Mouse (Mus musculus): Measurements from ENCODE around the gene Mcm3ap. TPM values are rescaled to one million over a fixed set of nuclear protein-coding genes. Genes with fewer than 3 reads are reported as not detected.

Mcm3ap gene
- total and polyA plus RNA-seq, 3 experiments = 14.7 to 24.9 (median 21.4) TPM

- no peak for TF ChIP-seq POLR2A (IDR thresholded peaks at IDR 0.05; ENCODE audit: insufficient read depth, low read depth, low read length)
- no peak for TF ChIP-seq EP300 (IDR thresholded peaks at IDR 0.05; ENCODE audit: insufficient read depth, low read depth, low read length)
- no peak for TF ChIP-seq CTCF (IDR thresholded peaks at IDR 0.05)
- H3K4me3 ChIP-seq = no peak overlapping the region
- 98% methylated on average over 2 of the region's 2 CpGs for WGBS
- H3K27ac ChIP-seq = no peak overlapping the region
- H3K9ac ChIP-seq (ENCODE audit: low read depth, low read length) = no peak overlapping the region
- no peak for DNase-seq
- intact Hi-C loops (cut with DNase I) = no loop called here
- H3K79me2 ChIP-seq (replicated peaks; ENCODE audit: control insufficient read depth, insufficient read depth, low read length) = no peaks in the 10 kb centered on the region
- no peaks in the 10 kb centered on the region for H3K36me3 ChIP-seq (ENCODE audit: control insufficient read depth, insufficient read depth, low read length)
- no peaks in the 10 kb centered on the region for H3K4me1 ChIP-seq (ENCODE audit: control insufficient read depth, insufficient read depth, low read length)
- no peaks in the 10 kb centered on the region for H3K27me3 ChIP-seq (ENCODE audit: control insufficient read depth, insufficient read depth, low read length)
Observed at GRCm38 (mm10) chr10:76486302-76486701, 17.6 kb downstream of the Mcm3ap start.

DNA sequence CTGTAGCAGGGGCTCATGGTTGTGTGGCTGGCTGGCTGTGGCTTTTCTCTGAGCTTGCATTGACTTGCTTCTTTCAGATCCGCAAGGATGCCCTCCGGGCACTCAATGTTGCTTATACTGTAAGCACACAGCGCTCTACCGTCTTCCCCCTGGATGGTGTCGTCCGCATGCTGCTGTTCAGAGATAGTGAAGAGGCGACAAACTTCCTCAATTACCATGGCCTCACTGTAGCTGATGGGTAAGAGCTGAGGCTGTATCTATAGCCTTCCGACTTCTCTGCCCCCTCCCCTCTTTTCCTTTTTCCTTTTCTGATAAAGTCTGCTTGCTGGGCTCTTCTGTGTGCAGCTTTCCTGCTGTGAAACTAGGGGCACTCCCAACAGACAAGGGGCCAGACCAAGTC is 19.5 kb downstream of the Mcm3ap start:
- no peak overlapping the region for H3K27ac ChIP-seq
- no peak for DNase-seq
- TF ChIP-seq CTCF (IDR thresholded peaks at IDR 0.05) = no peak
- TF ChIP-seq EP300 (IDR thresholded peaks at IDR 0.05; ENCODE audit: insufficient read depth, low read depth, low read length) = no peak
- TF ChIP-seq POLR2A (IDR thresholded peaks at IDR 0.05; ENCODE audit: insufficient read depth, low read depth, low read length) = no peak
- H3K4me1 ChIP-seq (ENCODE audit: control insufficient read depth, insufficient read depth, low read length) = no peaks in the 10 kb centered on the region
- H3K36me3 ChIP-seq (ENCODE audit: control insufficient read depth, insufficient read depth, low read length) = no peaks in the 10 kb centered on the region
- intact Hi-C loops (cut with DNase I) = no loop called here
- H3K9ac ChIP-seq (ENCODE audit: low read depth, low read length) = no peak overlapping the region
- H3K79me2 ChIP-seq (replicated peaks; ENCODE audit: control insufficient read depth, insufficient read depth, low read length) = no peaks in the 10 kb centered on the region
- 76% methylated on average over 8 of the region's 8 CpGs for WGBS
- H3K27me3 ChIP-seq (ENCODE audit: control insufficient read depth, insufficient read depth, low read length) = no peaks in the 10 kb centered on the region
- H3K4me3 ChIP-seq = no peak overlapping the region

DNA sequence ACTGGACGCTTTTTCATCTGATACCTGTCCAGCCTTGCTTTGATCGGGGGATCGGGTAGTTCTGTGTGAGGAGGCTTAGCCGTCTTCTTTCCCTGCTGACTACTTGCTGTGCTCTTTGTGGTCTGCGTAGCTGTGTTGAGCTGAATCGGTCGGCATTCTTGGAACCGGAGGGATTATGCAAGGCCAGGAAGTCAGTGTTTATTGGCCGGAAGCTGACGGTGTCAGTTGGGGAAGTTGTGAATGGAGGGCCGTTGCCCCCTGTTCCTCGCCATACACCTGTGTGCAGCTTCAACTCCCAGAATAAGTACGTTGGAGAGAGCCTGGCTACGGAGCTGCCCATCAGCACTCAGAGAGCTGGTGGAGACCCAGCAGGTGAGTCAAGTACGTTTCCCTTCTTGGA is 20.5 kb downstream of the Mcm3ap start:
- WGBS = 84% methylated on average over 15 of the region's 15 CpGs
- no peak overlapping the region for H3K27ac ChIP-seq
- no peaks in the 10 kb centered on the region for H3K36me3 ChIP-seq (ENCODE audit: control insufficient read depth, insufficient read depth, low read length)
- H3K4me1 ChIP-seq (ENCODE audit: control insufficient read depth, insufficient read depth, low read length) = no peaks in the 10 kb centered on the region
- TF ChIP-seq EP300 (IDR thresholded peaks at IDR 0.05; ENCODE audit: insufficient read depth, low read depth, low read length) (no peak), POLR2A (IDR thresholded peaks at IDR 0.05; ENCODE audit: insufficient read depth, low read depth, low read length) (no peak), CTCF (IDR thresholded peaks at IDR 0.05) (no peak)
- intact Hi-C loops (cut with DNase I) = no loop called here
- DNase-seq = no peak
- no peak overlapping the region for H3K4me3 ChIP-seq
- no peaks in the 10 kb centered on the region for H3K79me2 ChIP-seq (replicated peaks; ENCODE audit: control insufficient read depth, insufficient read depth, low read length)
- H3K9ac ChIP-seq (ENCODE audit: low read depth, low read length) = no peak overlapping the region
- no peaks in the 10 kb centered on the region for H3K27me3 ChIP-seq (ENCODE audit: control insufficient read depth, insufficient read depth, low read length)

GRCm38 (mm10) chr10:76493527-76493926 is 24.8 kb downstream of the Mcm3ap start:
- no peaks in the 10 kb centered on the region for H3K36me3 ChIP-seq (ENCODE audit: control insufficient read depth, insufficient read depth, low read length)

DNA sequence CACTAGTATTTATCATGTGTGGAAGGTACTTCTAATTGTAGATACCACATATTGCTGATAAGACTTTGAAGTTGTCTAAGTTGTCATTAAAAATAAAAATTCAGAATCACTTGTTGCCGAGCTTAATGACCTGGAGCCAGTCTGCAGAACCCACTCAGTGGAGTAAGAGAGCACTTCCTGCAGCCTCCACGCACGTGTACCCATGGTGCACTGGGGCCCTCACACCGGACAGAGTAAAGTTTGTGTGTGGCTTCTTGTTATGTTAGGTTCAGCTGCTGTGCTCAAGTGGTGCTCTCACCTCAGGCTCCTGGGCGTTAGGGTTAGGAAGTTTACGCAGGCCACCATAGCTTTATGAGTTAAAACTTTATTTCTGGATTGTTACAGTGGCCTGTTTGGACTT is 26.8 kb downstream of the Mcm3ap start:
- no peak for TF ChIP-seq EP300 (IDR thresholded peaks at IDR 0.05; ENCODE audit: insufficient read depth, low read depth, low read length)
- no peak for TF ChIP-seq POLR2A (IDR thresholded peaks at IDR 0.05; ENCODE audit: insufficient read depth, low read depth, low read length)
- no peak for TF ChIP-seq CTCF (IDR thresholded peaks at IDR 0.05)
- Histone ChIP-seq H3K36me3 (ENCODE audit: control insufficient read depth, insufficient read depth, low read length) (no peaks in the 10 kb centered on the region), H3K9ac (ENCODE audit: low read depth, low read length) (no peak overlapping the region), H3K4me3 (no peak overlapping the region), H3K27ac (peak overlapping the region; percentile 36; the same call in 1 of the 2 replicates), H3K4me1 (ENCODE audit: control insufficient read depth, insufficient read depth, low read length) (no peaks in the 10 kb centered on the region), H3K27me3 (ENCODE audit: control insufficient read depth, insufficient read depth, low read length) (no peaks in the 10 kb centered on the region), H3K79me2 (replicated peaks; ENCODE audit: control insufficient read depth, insufficient read depth, low read length) (no peaks in the 10 kb centered on the region)
- intact Hi-C loops (cut with DNase I) = no loop called here
- WGBS = 82% methylated on average over 6 of the region's 6 CpGs
- DNase-seq = no peak

More at GRCm38 (mm10) chr10:76493527-76493926, 24.8 kb downstream of the Mcm3ap start:
- H3K9ac ChIP-seq (ENCODE audit: low read depth, low read length) = no peak overlapping the region
- H3K27me3 ChIP-seq (ENCODE audit: control insufficient read depth, insufficient read depth, low read length) = no peaks in the 10 kb centered on the region
- TF ChIP-seq CTCF (IDR thresholded peaks at IDR 0.05) (peak; percentile 11; the same call in 1 of the 2 replicates), EP300 (IDR thresholded peaks at IDR 0.05; ENCODE audit: insufficient read depth, low read depth, low read length) (no peak)
- no peaks in the 10 kb centered on the region for H3K79me2 ChIP-seq (replicated peaks; ENCODE audit: control insufficient read depth, insufficient read depth, low read length)
- no peak overlapping the region for H3K4me3 ChIP-seq
- intact Hi-C loops (cut with DNase I) = no loop called here
- no peak for DNase-seq
- no peak overlapping the region for H3K27ac ChIP-seq
- H3K4me1 ChIP-seq (ENCODE audit: control insufficient read depth, insufficient read depth, low read length) = no peaks in the 10 kb centered on the region
- WGBS = 73% methylated on average over 1 of the region's 1 CpGs

DNA sequence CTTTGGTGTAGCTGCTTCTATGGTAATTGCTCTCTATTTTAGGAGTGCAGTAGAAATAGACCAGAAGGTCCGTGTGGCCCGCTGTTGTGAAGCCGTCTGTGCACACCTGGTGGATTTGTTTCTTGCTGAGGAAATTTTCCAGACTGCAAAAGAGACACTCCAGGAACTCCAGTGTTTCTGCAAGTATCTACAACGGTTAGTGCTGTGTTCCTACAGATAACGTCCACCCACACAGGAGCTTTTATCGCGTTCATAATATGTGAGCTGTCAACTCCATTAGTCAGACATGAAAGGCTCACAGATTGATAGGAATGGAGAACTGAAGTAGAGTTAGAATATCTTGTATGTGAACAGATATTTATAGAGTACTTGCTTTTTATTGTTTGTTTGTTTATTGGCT is 27.6 kb downstream of the Mcm3ap start:
- no peak overlapping the region for H3K9ac ChIP-seq (ENCODE audit: low read depth, low read length)
- WGBS = 47% methylated on average over 7 of the region's 7 CpGs
- no peaks in the 10 kb centered on the region for H3K27me3 ChIP-seq (ENCODE audit: control insufficient read depth, insufficient read depth, low read length)
- no peak overlapping the region for H3K4me3 ChIP-seq
- intact Hi-C loops (cut with DNase I) = no loop called here
- H3K79me2 ChIP-seq (replicated peaks; ENCODE audit: control insufficient read depth, insufficient read depth, low read length) = no peaks in the 10 kb centered on the region
- no peaks in the 10 kb centered on the region for H3K4me1 ChIP-seq (ENCODE audit: control insufficient read depth, insufficient read depth, low read length)
- no peak for DNase-seq
- H3K27ac ChIP-seq = peak overlapping the region; percentile 36; the same call in 1 of the 2 replicates
- no peak for TF ChIP-seq CTCF (IDR thresholded peaks at IDR 0.05)
- TF ChIP-seq POLR2A (IDR thresholded peaks at IDR 0.05; ENCODE audit: insufficient read depth, low read depth, low read length) = no peak
- TF ChIP-seq EP300 (IDR thresholded peaks at IDR 0.05; ENCODE audit: insufficient read depth, low read depth, low read length) = no peak
- H3K36me3 ChIP-seq (ENCODE audit: control insufficient read depth, insufficient read depth, low read length) = no peaks in the 10 kb centered on the region

Measured in heart, adult 2 months (tissue).